Comparison of ENCODE assay signal across 13 mouse cellular contexts in the genomic region with DNA sequence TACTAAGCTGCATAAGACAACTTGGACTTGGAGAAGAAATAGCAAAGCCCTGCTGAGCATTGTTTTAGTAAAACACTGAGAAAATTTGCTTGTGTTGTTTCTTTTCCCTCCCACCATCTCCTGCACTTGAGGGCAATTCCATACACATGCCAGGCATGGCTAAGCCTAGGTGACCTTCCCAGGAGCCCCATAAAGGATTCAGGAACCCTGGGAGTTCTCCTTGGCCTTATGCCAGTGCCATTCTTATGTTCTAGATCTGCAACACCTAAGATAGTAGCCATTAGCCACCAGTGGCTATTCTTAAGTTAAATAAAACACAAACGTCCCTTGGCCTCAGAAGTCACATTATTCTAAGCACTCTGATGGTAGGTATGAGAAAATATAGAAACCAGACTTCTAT. TPM values are rescaled to one million over a fixed set of nuclear protein-coding genes. Genes with fewer than 3 reads are reported as not detected.
DNase-seq lines count a peak whose midpoint lies in the region; ATAC-seq and TF ChIP-seq lines count a peak whose summit lies in the region.
"Had no signal": no experiment of that assay in that cellular context is flagged by ENCODE, and none has a peak within 500 bp of the region (broad histone marks: within the 10 kb centered on the region; RNA-seq: fewer than 3 reads in every experiment).

No protein-coding gene starts in this region.

- peaks cover 81% of the 10 kb centered on the region for H3K4me1 ChIP-seq in heart, embryonic 13.5 days
- H3K4me1 ChIP-seq in kidney, embryonic 15.5 days, result peaks cover 48% of the 10 kb centered on the region
- peaks cover 32% of the 10 kb centered on the region for H3K4me1 ChIP-seq in intestine, postnatal 0 days (replicated peaks; ENCODE audit: control insufficient read depth, insufficient read depth, low read length)
- peaks cover 64 to 66% of the 10 kb centered on the region in 2 experiments for H3K4me1 ChIP-seq in liver, embryonic 14.5 days (replicated peaks; ENCODE audit: control insufficient read depth in 2 of 2, insufficient read depth in 2 of 2, low read length in 1 of 2)

- DNase-seq in heart, postnatal 10 days, result no peak
- DNase-seq in kidney, adult 8-10 months, result no peak
- no peak for DNase-seq in liver, embryonic 14.5 days (ENCODE audit: low read depth in 3 of 3, low spot score in 3 of 3)
- DNase-seq in urinary bladder, adult 18-20 months (ENCODE audit: low spot score in 2 of 2), result no peak
- DNase-seq: cerebellum, postnatal 14 days; gastrocnemius, postnatal 36 days; lung, adult 2 months had no signal

- intact Hi-C loops in heart, postnatal 10 days (cut with DNase I), result no loop called here

- TF ChIP-seq CTCF in intestine, postnatal 0 days (IDR thresholded peaks at IDR 0.05; ENCODE audit: low read depth), result no peak
- no peak for TF ChIP-seq CTCF in liver, embryonic 14.5 days (IDR thresholded peaks at IDR 0.05; ENCODE audit: low read depth)

- H3K4me2 ChIP-seq in heart, embryonic 13.5 days, result no peak overlapping the region
- H3K4me2 ChIP-seq in kidney, embryonic 15.5 days, result no peak overlapping the region
- H3K4me2 ChIP-seq in intestine, postnatal 0 days (replicated peaks; ENCODE audit: low read depth), result no peak overlapping the region
- peak overlapping the region; percentile 20; the same call in 1 of the 2 replicates for H3K4me2 ChIP-seq in liver, embryonic 14.5 days (ENCODE audit: low read depth)
- H3K4me2 ChIP-seq: embryonic facial prominence, embryonic 15.5 days had no signal

- no peak for TF ChIP-seq EP300 in liver, embryonic 14.5 days (IDR thresholded peaks at IDR 0.05; ENCODE audit: low read depth)

- no peaks in the 10 kb centered on the region for H3K36me3 ChIP-seq in heart, embryonic 13.5 days
- no peaks in the 10 kb centered on the region for H3K36me3 ChIP-seq in kidney, embryonic 15.5 days
- no peaks in the 10 kb centered on the region for H3K36me3 ChIP-seq in intestine, postnatal 0 days (ENCODE audit: control insufficient read depth, insufficient read depth)
- H3K36me3 ChIP-seq in liver, embryonic 14.5 days (replicated peaks; ENCODE audit: control insufficient read depth, insufficient read depth, low read depth), result peaks cover 7% of the 10 kb centered on the region
- H3K36me3 ChIP-seq: embryonic facial prominence, embryonic 15.5 days had no signal

- no peak overlapping the region for H3K4me3 ChIP-seq in heart, embryonic 13.5 days
- H3K4me3 ChIP-seq in kidney, embryonic 15.5 days (replicated peaks), result no peak overlapping the region
- H3K4me3 ChIP-seq in intestine, postnatal 0 days (ENCODE audit: low read depth, low read length), result no peak overlapping the region
- H3K4me3 ChIP-seq in liver, embryonic 14.5 days (ENCODE audit: insufficient read depth in 1 of 2, low read depth in 2 of 2, low read length in 2 of 2), result no peak overlapping the region
- H3K4me3 ChIP-seq: embryonic facial prominence, embryonic 15.5 days; myocyte had no signal

- no peak for ATAC-seq in heart, embryonic 13.5 days (ENCODE audit: extremely low read depth, insufficient number of reproducible peaks, low FRiP score, low TSS enrichment)
- no peak for ATAC-seq in kidney, embryonic 15.5 days (replicated peaks; ENCODE audit: low FRiP score)
- no peak for ATAC-seq in intestine, postnatal 0 days
- ATAC-seq in liver, embryonic 14.5 days (ENCODE audit: insufficient read depth), result no peak
- ATAC-seq: forebrain, embryonic 16.5 days had no signal

- H3K27ac ChIP-seq in heart, embryonic 13.5 days (replicated peaks), result peak overlapping the region; percentile 55
- 0 out of 2 replicates have a peak overlapping the region, but pooled peaks have one; percentile 0 for H3K27ac ChIP-seq in kidney, embryonic 15.5 days
- peak overlapping the region; percentile 57; the same call in 1 of the 2 replicates for H3K27ac ChIP-seq in intestine, postnatal 0 days (ENCODE audit: low read depth, low read length)
- H3K27ac ChIP-seq in liver, embryonic 14.5 days, result peak overlapping the region; percentile 29
- H3K27ac ChIP-seq: embryonic facial prominence, embryonic 15.5 days had no signal

- 20% methylated on average over 1 of the region's 1 CpGs for WGBS in heart, embryonic 13.5 days
- WGBS in kidney, embryonic 15.5 days, result 61% methylated on average over 1 of the region's 1 CpGs
- WGBS in intestine, postnatal 0 days, result 36% methylated on average over 1 of the region's 1 CpGs
- 60% methylated on average over 1 of the region's 1 CpGs for WGBS in liver, embryonic 14.5 days (ENCODE audit: insufficient replicate concordance)

- no peak overlapping the region for H3K9ac ChIP-seq in heart, embryonic 13.5 days
- no peak overlapping the region for H3K9ac ChIP-seq in kidney, embryonic 15.5 days
- no peak overlapping the region for H3K9ac ChIP-seq in intestine, postnatal 0 days (ENCODE audit: low read depth, low read length)
- H3K9ac ChIP-seq in liver, embryonic 14.5 days (replicated peaks), result peak overlapping the region; percentile 28
- H3K9ac ChIP-seq: embryonic facial prominence, embryonic 15.5 days had no signal

- no peaks in the 10 kb centered on the region for H3K9me3 ChIP-seq in heart, embryonic 13.5 days
- H3K9me3 ChIP-seq in kidney, embryonic 15.5 days (replicated peaks), result no peaks in the 10 kb centered on the region
- no peaks in the 10 kb centered on the region for H3K9me3 ChIP-seq in intestine, postnatal 0 days (ENCODE audit: control insufficient read depth)
- no peaks in the 10 kb centered on the region for H3K9me3 ChIP-seq in liver, embryonic 14.5 days (ENCODE audit: control insufficient read depth, low read length)
- H3K9me3 ChIP-seq: embryonic facial prominence, embryonic 15.5 days had no signal

- H3K27me3 ChIP-seq in heart, embryonic 13.5 days (replicated peaks), result no peaks in the 10 kb centered on the region
- H3K27me3 ChIP-seq in kidney, embryonic 15.5 days, result no peaks in the 10 kb centered on the region
- H3K27me3 ChIP-seq in intestine, postnatal 0 days (replicated peaks; ENCODE audit: control insufficient read depth, insufficient read depth, low read length), result no peaks in the 10 kb centered on the region
- H3K27me3 ChIP-seq in liver, embryonic 14.5 days (ENCODE audit: control insufficient read depth, insufficient read depth, low read length), result no peaks in the 10 kb centered on the region
- H3K27me3 ChIP-seq: embryonic facial prominence, embryonic 15.5 days had no signal

RNA-seq across cellular contexts. Expression of a gene that starts 27.8 kb away (rescaled TPM):
- 2.4 TPM in 2 replicates for polyA plus RNA-seq in heart, embryonic 13.5 days (2015; fragmentation: Nextera tagmentation; extraction: Ambion mirVana)
- 1 to 10 TPM; 1.0 to 1.4 TPM for total RNA-seq in heart, postnatal 10 days (2021)
- 5.3 and 6.4 TPM in 2 replicates for polyA plus RNA-seq in kidney, embryonic 15.5 days (2015; fragmentation: Nextera tagmentation; extraction: Ambion mirVana)
- 2.1 and 2.9 TPM in 2 replicates for polyA plus RNA-seq in intestine, postnatal 0 days (2015; fragmentation: Nextera tagmentation; extraction: Ambion mirVana)
- 4.5 and 5.1 TPM in 2 replicates for polyA plus RNA-seq in liver, embryonic 14.5 days (2012; rRNA removed)
- polyA plus RNA-seq in liver, embryonic 14.5 days (2014; fragmentation: Nextera tagmentation; extraction: Ambion mirVana), result 6.3 and 8.4 TPM in 2 replicates
- polyA plus RNA-seq: myocyte had no signal

RNA-seq across cellular contexts. Expression of a gene that starts 28.5 kb away (rescaled TPM):
- polyA plus RNA-seq in heart, embryonic 13.5 days (2015; fragmentation: Nextera tagmentation; extraction: Ambion mirVana), result 9.5 and 10.4 TPM in 2 replicates
- 10 to 100 TPM; 73.7 to 80.5 TPM for total RNA-seq in heart, postnatal 10 days (2021)
- 28.6 and 30.8 TPM in 2 replicates for polyA plus RNA-seq in kidney, embryonic 15.5 days (2015; fragmentation: Nextera tagmentation; extraction: Ambion mirVana)
- polyA plus RNA-seq in intestine, postnatal 0 days (2015; fragmentation: Nextera tagmentation; extraction: Ambion mirVana), result 12.0 and 15.4 TPM in 2 replicates
- polyA plus RNA-seq in liver, embryonic 14.5 days (2012; rRNA removed), result 10.7 and 12.3 TPM in 2 replicates
- 13.0 and 15.5 TPM in 2 replicates for polyA plus RNA-seq in liver, embryonic 14.5 days (2014; fragmentation: Nextera tagmentation; extraction: Ambion mirVana)

Comparison
In these comparisons a context has a peak if more than half of its experiments do, and no peak if none do; other contexts are left out.
1. H3K27ac ChIP-seq: peak in every context shown above with its lines; median percentile 57 in intestine, postnatal 0 days; 55 in heart, embryonic 13.5 days; 29 in liver, embryonic 14.5 days; 0 in kidney, embryonic 15.5 days.